Comparison of ENCODE assay signal across 19 mouse cellular contexts in the genomic region with DNA sequence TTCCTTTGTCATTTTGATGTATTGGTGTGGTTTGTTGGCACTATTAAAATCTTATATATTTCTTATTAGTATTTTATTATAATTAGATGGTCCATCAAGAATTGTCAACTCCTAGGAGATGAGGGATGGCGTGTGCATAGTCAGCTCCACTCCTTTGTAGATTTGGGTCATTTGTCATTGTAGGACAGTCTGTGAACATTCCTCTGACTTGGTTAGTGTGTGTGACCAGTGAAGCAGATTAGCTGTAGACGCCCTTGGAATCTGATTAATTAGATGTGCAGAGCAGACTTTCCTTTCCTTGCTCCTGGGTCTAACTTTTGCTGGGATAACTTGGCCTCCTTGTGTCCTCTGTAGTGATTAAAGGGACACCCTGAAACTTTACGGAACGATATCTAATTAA.
"Had no signal": no experiment of that assay in that cellular context is flagged by ENCODE, and none has a peak within 500 bp of the region (broad histone marks: within the 10 kb centered on the region; RNA-seq: fewer than 3 reads in every experiment).

No protein-coding gene starts in this region.

- H3K4me2 ChIP-seq: liver, embryonic 13.5 days; midbrain, embryonic 13.5 days; neural tube, embryonic 12.5 days; neural tube, embryonic 15.5 days had no signal

- DNase-seq: kidney, adult 2 months; kidney, postnatal 25 days; layer of hippocampus, adult 9-11 months; liver, embryonic 13.5 days; lung, adult 2 months; lung, postnatal 14 days; lung, postnatal 4 days; right cerebral cortex, postnatal 4 days; thymus, postnatal 25 days had no signal

- H3K27me3 ChIP-seq: liver, embryonic 13.5 days; midbrain, embryonic 13.5 days; neural tube, embryonic 12.5 days; neural tube, embryonic 15.5 days had no signal

- H3K36me3 ChIP-seq: liver, embryonic 13.5 days; midbrain, embryonic 10.5 days; midbrain, embryonic 13.5 days; neural tube, embryonic 12.5 days; neural tube, embryonic 15.5 days had no signal

- H3K4me3 ChIP-seq: layer of hippocampus, adult 2 months; left cerebral cortex, adult 2 months; liver, embryonic 13.5 days; midbrain, embryonic 10.5 days; midbrain, embryonic 13.5 days; myocyte; neural tube, embryonic 12.5 days; neural tube, embryonic 15.5 days had no signal

- H3K4me1 ChIP-seq: liver, embryonic 13.5 days; neural tube, embryonic 12.5 days; neural tube, embryonic 15.5 days had no signal

- H3K9ac ChIP-seq: liver, embryonic 13.5 days; midbrain, embryonic 13.5 days; neural tube, embryonic 12.5 days; neural tube, embryonic 15.5 days had no signal

- H3K27ac ChIP-seq: kidney, postnatal 0 days; layer of hippocampus, adult 2 months; left cerebral cortex, adult 2 months; liver, embryonic 13.5 days; midbrain, embryonic 10.5 days; midbrain, embryonic 13.5 days; neural tube, embryonic 12.5 days; neural tube, embryonic 15.5 days; stomach, postnatal 0 days had no signal

- H3K9me3 ChIP-seq: liver, embryonic 13.5 days; midbrain, embryonic 10.5 days; midbrain, embryonic 13.5 days; neural tube, embryonic 12.5 days; neural tube, embryonic 15.5 days had no signal

- ATAC-seq: midbrain, embryonic 13.5 days; midbrain, embryonic 16.5 days had no signal
